ENCODE assay signal across 22 mouse cellular contexts in genomic region chr10:58848536-58848935, GRCm38 (mm10). TPM values are rescaled to one million over a fixed set of nuclear protein-coding genes. Genes with fewer than 3 reads are reported as not detected.
"Had no signal": no experiment of that assay in that cellular context is flagged by ENCODE, and none has a peak within 500 bp of the region (broad histone marks: within the 10 kb centered on the region; RNA-seq: fewer than 3 reads in every experiment).

No protein-coding gene starts in this region.

- ATAC-seq: hindbrain, embryonic 16.5 days; intestine, embryonic 16.5 days; liver, embryonic 12.5 days had no signal

- DNase-seq: gastrocnemius, postnatal 14 days; gastrocnemius, postnatal 36 days; heart, adult 2 months; heart, postnatal 14 days; heart, postnatal 36 days; kidney, adult 11 months; kidney, adult 9 months; layer of hippocampus, adult 9-11 months; layer of hippocampus, postnatal 36 days had no signal

- H3K9me3 ChIP-seq: heart, embryonic 13.5 days; heart, embryonic 15.5 days; hindbrain, embryonic 12.5 days; kidney, embryonic 15.5 days; limb, embryonic 13.5 days; limb, embryonic 15.5 days; liver, embryonic 12.5 days had no signal

- H3K4me2 ChIP-seq: heart, embryonic 11.5 days; heart, embryonic 13.5 days; heart, embryonic 15.5 days; hindbrain, embryonic 12.5 days; kidney, embryonic 15.5 days; limb, embryonic 13.5 days; limb, embryonic 15.5 days; liver, embryonic 12.5 days had no signal

- H3K36me3 ChIP-seq: heart, embryonic 13.5 days; heart, embryonic 15.5 days; hindbrain, embryonic 12.5 days; kidney, embryonic 15.5 days; limb, embryonic 13.5 days; limb, embryonic 15.5 days; liver, embryonic 12.5 days had no signal

- H3K27ac ChIP-seq: heart, adult 2 months; heart, embryonic 13.5 days; heart, embryonic 15.5 days; hindbrain, embryonic 12.5 days; kidney, embryonic 15.5 days; kidney, postnatal 0 days; limb, embryonic 13.5 days; limb, embryonic 15.5 days; liver, embryonic 12.5 days; liver, embryonic 14.5 days had no signal

- H3K4me1 ChIP-seq: heart, embryonic 13.5 days; heart, embryonic 15.5 days; kidney, embryonic 15.5 days; liver, embryonic 12.5 days had no signal

- H3K9ac ChIP-seq: heart, embryonic 13.5 days; heart, embryonic 15.5 days; hindbrain, embryonic 12.5 days; kidney, embryonic 15.5 days; limb, embryonic 13.5 days; limb, embryonic 15.5 days; liver, embryonic 12.5 days; liver, embryonic 14.5 days had no signal

- H3K4me3 ChIP-seq: heart, adult 2 months; heart, embryonic 13.5 days; heart, embryonic 15.5 days; hindbrain, embryonic 12.5 days; kidney, embryonic 15.5 days; limb, embryonic 13.5 days; limb, embryonic 15.5 days; liver, embryonic 12.5 days had no signal

- H3K27me3 ChIP-seq: heart, embryonic 15.5 days; hindbrain, embryonic 12.5 days; kidney, embryonic 15.5 days; limb, embryonic 13.5 days; limb, embryonic 15.5 days; liver, embryonic 12.5 days had no signal

RNA-seq across cellular contexts. Expression of gene Sh3rf3, which starts 35.4 kb away (rescaled TPM):
- total RNA-seq: liver, adult 2 months had no signal
- polyA plus RNA-seq: liver, adult 2 months; liver, embryonic 12.5 days; liver, embryonic 14.5 days had no signal
